Mouse (Mus musculus) CD8-positive naive resting alpha-beta T cell, adult 2 months (primary cell): ENCODE measurements around the gene Olfr815.
"Not testable (repeated sequence)": the region's sequence is repeated elsewhere in the genome, so short reads cannot be mapped to it uniquely, and the experiment has no call there.

Experiments
- DNase-seq, 2 experiments: peaks; one replicate each; pipeline ENCODE4 v3.0.0; 2022; ENCODE audit warnings: low read depth in 2 of 2, low spot score in 2 of 2

Olfr815 gene

GRCm38 (mm10) chr10:129905767-129906166, at the start of gene Olfr815:
Olfr815 (minus strand) TSS chr10:129905867.
- DNase-seq = not testable (repeated sequence)

- DNase-seq = no peak
These were observed 43.3 kb upstream of the Olfr815 start, which contains the start of gene Olfr818 for GRCm38 (mm10) chr10:129949000-129949399. Olfr818 (minus strand) TSS chr10:129949100.

DNA sequence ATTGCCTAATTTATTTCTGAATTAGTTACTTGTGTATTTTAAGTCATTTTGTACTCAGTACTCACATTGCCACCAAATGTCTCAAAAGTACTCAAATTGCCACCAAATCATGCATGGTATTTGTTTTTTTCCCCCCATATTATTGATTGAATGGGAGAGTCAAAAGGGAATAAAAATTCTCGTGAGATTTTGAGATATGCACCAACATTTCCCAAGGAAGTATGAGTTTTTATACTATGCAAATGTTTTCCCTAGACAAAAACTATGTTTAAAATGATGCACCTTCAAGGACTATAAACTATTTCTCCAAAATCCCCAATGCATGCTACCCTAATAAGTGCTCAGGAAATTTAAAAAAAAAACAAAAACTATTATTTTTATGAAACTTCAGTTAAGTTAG, 9.8 kb upstream of the Olfr815 start, which contains the start of gene Olfr816:
Olfr816 (minus strand) TSS at position 101 of the 400 bp plus-strand sequence.
- DNase-seq = no peak

- no peak for DNase-seq
These were observed 19.7 kb downstream of the Olfr815 start for GRCm38 (mm10) chr10:129885934-129886333.

- DNase-seq = not testable (repeated sequence)
These were observed 20.2 kb downstream of the Olfr815 start for GRCm38 (mm10) chr10:129885496-129885895.

DNA sequence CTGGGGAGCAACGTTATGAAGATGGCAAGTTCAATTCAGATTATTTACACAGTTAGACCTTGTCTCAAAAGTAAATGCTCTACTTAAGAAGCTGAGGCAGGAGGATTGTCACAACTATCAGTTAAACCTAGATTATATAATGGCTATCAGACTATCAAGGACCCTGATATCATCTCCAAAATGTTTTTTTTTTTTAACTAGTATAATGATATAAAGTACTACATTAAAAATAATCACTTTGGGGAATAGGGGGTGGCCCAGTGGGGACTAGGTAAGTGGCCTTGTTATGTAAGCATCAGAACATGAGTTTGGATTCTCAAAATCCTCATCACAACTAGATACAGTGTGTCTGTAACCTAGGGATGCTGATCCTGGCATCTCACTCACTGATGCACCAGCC, 25.9 kb downstream of the Olfr815 start, which contains the start of gene Olfr814:
Olfr814 (minus strand) TSS at position 101 of the 400 bp plus-strand sequence.
- not testable (repeated sequence) for DNase-seq

DNA sequence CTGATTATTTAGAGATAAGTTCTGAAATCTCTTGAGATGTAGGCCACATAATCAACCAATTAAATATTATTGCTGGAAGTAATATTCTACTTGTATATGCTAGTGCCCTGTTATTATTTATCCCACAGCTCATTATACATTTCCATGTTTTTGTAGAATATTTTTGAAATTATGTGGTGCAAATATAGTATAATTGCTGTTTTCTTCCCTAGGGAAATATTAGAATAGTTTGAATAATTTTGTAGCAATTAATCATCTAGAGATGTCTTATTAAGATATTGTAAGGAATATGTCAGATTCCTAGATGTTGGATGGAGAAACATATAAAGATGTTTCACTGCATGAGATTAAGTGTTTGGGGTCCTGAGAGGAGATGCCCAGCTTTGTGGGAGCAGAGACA, 50.6 kb downstream of the Olfr815 start, which contains the start of gene Olfr813:
Olfr813 (plus strand) TSS at position 301 of the 400 bp plus-strand sequence.
- no peak for DNase-seq
